Mouse (Mus musculus) intestine, embryonic 14.5 days (tissue): ENCODE measurements around the gene Ccdc141. TPM values are rescaled to one million over a fixed set of nuclear protein-coding genes. Genes with fewer than 3 reads are reported as not detected.

Source experiments
- ATAC-seq: fragments of 200-750 bp; cut with Nextera tagmentation; replicated peaks from 2 replicates; pipeline ENCODE4 v1.8.0; 2017; ENCODE audit warnings: low read depth, moderate number of reproducible peaks, moderate TSS enrichment, moderate library complexity; ENCODE audit not compliant: low FRiP score, low TSS enrichment
- DNase-seq: peaks from one replicate; pipeline ENCODE4 v3.0.0-alpha.2; 2018; ENCODE audit warnings: low spot score
- H3K27ac ChIP-seq: fragments of 300-500 bp; sonication (generic); 2 replicates; pipeline ENCODE4 v1.5.1; 2014; ENCODE audit warnings: low read depth, mild to moderate bottlenecking, control low read depth
- H3K27me3 ChIP-seq: fragments of 300-500 bp; sonication (generic); replicated peaks from 2 replicates; pipeline ENCODE4 v1.6.1; 2014; ENCODE audit warnings: low read length, control low read depth; ENCODE audit not compliant: control insufficient read depth, insufficient read depth
- H3K36me3 ChIP-seq: fragments of 300-500 bp; sonication (generic); 2 replicates; pipeline ENCODE4 v1.6.1; 2014; ENCODE audit warnings: low read length, control low read depth; ENCODE audit not compliant: control insufficient read depth, insufficient read depth
- H3K4me1 ChIP-seq: fragments of 300-500 bp; sonication (generic); replicated peaks from 2 replicates; pipeline ENCODE4 v1.6.1; 2014; ENCODE audit warnings: low read length, control low read depth, mixed read lengths; ENCODE audit not compliant: control insufficient read depth, insufficient read depth
- H3K4me2 ChIP-seq: fragments of 300-500 bp; sonication (generic); 2 replicates; pipeline ENCODE4 v1.6.1; 2014; ENCODE audit warnings: low read length
- H3K4me3 ChIP-seq: fragments of 300-500 bp; sonication (generic); 2 replicates; pipeline ENCODE4 v1.5.1; 2014; ENCODE audit warnings: low read depth, low read length, control low read depth, mixed read lengths
- H3K9ac ChIP-seq: fragments of 300-500 bp; sonication (generic); 2 replicates; pipeline ENCODE4 v1.6.1; 2014; ENCODE audit warnings: mild to moderate bottlenecking, low read length
- H3K9me3 ChIP-seq: fragments of 300-500 bp; sonication (generic); 2 replicates; pipeline ENCODE4 v1.6.1; 2016; ENCODE audit warnings: low read length, control low read depth; ENCODE audit not compliant: control insufficient read depth
- WGBS: fragments of 180-500 bp; shearing (Covaris S2); extraction: QIAGEN DNeasy Blood & Tissue Kit; methylation state at CpG from one replicate; pipeline ENCODE4 v1.1.7; 2014; 5-methylcytosine and 5-hydroxymethylcytosine counted together
- polyA plus RNA-seq: library from polyadenylated mRNA; unstranded; fragments of >200 nt; fragmentation: Nextera tagmentation; extraction: Ambion mirVana; gene quantifications from 2 replicates; pipeline ENCODE4 v1.2.1, GENCODE M21; 2014

The Ccdc141 gene
- polyA plus RNA-seq, 1 experiment from 2014 or later = 7.4 TPM

GRCm38 (mm10) chr2:77085313-77085712, 85.1 kb downstream of the Ccdc141 start:
- no peaks in the 10 kb centered on the region for H3K4me1 ChIP-seq
- H3K4me3 ChIP-seq = no peak overlapping the region
- no peaks in the 10 kb centered on the region for H3K9me3 ChIP-seq
- no peak overlapping the region for H3K9ac ChIP-seq
- no peak for ATAC-seq
- H3K4me2 ChIP-seq = no peak overlapping the region
- no peaks in the 10 kb centered on the region for H3K27me3 ChIP-seq
- H3K27ac ChIP-seq = no peak overlapping the region
- H3K36me3 ChIP-seq = no peaks in the 10 kb centered on the region
- DNase-seq = no peak

DNA sequence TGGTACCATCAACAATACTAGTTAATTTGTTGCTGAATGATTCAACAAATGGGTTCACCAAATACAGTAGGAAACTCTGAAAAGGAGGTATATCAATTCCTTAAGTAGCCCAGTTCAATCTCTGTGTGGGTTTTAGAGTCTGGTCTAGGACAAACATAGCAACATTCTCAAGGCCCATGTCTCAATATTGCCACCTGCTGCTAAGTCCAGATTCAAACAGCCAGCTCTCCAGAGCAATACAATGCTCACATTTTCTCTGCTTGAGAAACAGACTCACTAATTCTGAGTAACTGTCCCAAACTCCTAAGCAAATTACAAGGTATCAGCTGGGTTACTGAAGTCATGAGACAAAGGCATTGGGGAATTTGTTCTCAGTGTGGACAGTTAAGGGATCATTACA, 85.8 kb downstream of the Ccdc141 start:
- Histone ChIP-seq H3K4me2 (no peak overlapping the region), H3K9me3 (no peaks in the 10 kb centered on the region), H3K4me1 (no peaks in the 10 kb centered on the region), H3K36me3 (no peaks in the 10 kb centered on the region), H3K27ac (no peak overlapping the region), H3K9ac (no peak overlapping the region), H3K4me3 (no peak overlapping the region), H3K27me3 (no peaks in the 10 kb centered on the region)
- DNase-seq = no peak
- ATAC-seq = no peak

DNA sequence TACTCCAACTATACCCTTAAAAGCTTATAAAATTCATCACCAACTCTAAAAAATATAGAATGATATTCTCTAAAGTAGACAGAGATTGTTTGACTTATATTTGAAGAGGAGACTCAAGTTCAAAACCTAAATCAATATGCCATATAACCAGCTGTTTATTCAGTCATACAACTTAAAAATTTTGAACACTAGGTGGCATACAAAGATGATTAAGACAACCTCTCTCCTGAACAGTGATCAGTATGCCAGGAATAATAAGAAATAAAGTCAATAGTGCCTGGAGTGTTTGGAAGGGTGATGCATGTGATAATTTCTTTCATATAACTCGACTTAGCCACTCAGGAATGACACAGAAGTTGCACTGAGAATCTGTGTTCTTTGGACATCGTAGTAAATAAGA, 89.3 kb downstream of the Ccdc141 start:
- no peaks in the 10 kb centered on the region for H3K9me3 ChIP-seq

GRCm38 (mm10) chr2:77080657-77081056, 89.8 kb downstream of the Ccdc141 start:
- no peak overlapping the region for H3K27ac ChIP-seq
- no peak overlapping the region for H3K4me3 ChIP-seq
- no peaks in the 10 kb centered on the region for H3K27me3 ChIP-seq
- H3K4me1 ChIP-seq = no peaks in the 10 kb centered on the region
- ATAC-seq = no peak
- H3K36me3 ChIP-seq = no peaks in the 10 kb centered on the region
- no peak overlapping the region for H3K4me2 ChIP-seq
- no peak overlapping the region for H3K9ac ChIP-seq
- 92% methylated on average over 3 of the region's 3 CpGs for WGBS
- DNase-seq = no peak
- H3K9me3 ChIP-seq = no peaks in the 10 kb centered on the region

More for the DNA sequence above, 89.3 kb downstream of the Ccdc141 start:
- WGBS = 88% methylated on average over 2 of the region's 2 CpGs
- no peak overlapping the region for H3K4me2 ChIP-seq
- no peaks in the 10 kb centered on the region for H3K4me1 ChIP-seq
- ATAC-seq = no peak
- H3K9ac ChIP-seq = no peak overlapping the region
- H3K36me3 ChIP-seq = no peaks in the 10 kb centered on the region
- no peaks in the 10 kb centered on the region for H3K27me3 ChIP-seq
- H3K4me3 ChIP-seq = no peak overlapping the region
- H3K27ac ChIP-seq = no peak overlapping the region
- DNase-seq = no peak

- H3K4me2 ChIP-seq = no peak overlapping the region
- H3K9me3 ChIP-seq = no peaks in the 10 kb centered on the region
- ATAC-seq (no peak), DNase-seq (no peak)
- no peak overlapping the region for H3K4me3 ChIP-seq
- no peaks in the 10 kb centered on the region for H3K4me1 ChIP-seq
- 70% methylated on average over 4 of the region's 4 CpGs for whole genome bisulfite sequencing
- H3K9ac ChIP-seq = no peak overlapping the region
- no peak overlapping the region for H3K27ac ChIP-seq
- no peaks in the 10 kb centered on the region for H3K27me3 ChIP-seq
- no peaks in the 10 kb centered on the region for H3K36me3 ChIP-seq
Measured at GRCm38 (mm10) chr2:77078746-77079145, 91.7 kb downstream of the Ccdc141 start.

- DNase-seq = no peak
- no peak overlapping the region for H3K4me3 ChIP-seq
- no peaks in the 10 kb centered on the region for H3K27me3 ChIP-seq
- no peak overlapping the region for H3K27ac ChIP-seq
- no peak overlapping the region for H3K9ac ChIP-seq
- H3K4me1 ChIP-seq = no peaks in the 10 kb centered on the region
- 55% methylated on average over 6 of the region's 6 CpGs for WGBS
- H3K36me3 ChIP-seq = no peaks in the 10 kb centered on the region
- H3K4me2 ChIP-seq = no peak overlapping the region
- no peaks in the 10 kb centered on the region for H3K9me3 ChIP-seq
- ATAC-seq = no peak
Measured at GRCm38 (mm10) chr2:77074373-77074772, 96.1 kb downstream of the Ccdc141 start.

DNA sequence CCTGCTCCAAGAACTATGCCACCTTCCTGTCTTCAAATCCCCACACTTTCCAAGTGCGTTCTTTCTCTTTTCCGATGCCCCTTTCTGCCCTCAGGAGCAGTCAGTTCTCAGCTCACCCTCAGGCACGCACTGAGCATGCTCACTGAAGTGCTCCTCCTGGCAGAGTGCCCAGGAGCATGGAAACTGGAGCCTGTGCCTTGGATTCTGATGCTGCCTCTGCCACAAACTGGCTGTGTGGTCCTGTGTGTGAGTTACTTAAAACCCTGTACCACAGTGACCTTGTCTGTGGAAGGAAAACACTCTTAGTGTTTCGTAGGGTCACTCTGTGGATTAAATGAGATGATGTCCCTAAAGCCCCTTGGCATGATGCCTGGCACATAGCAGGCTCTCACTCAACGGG, 96.5 kb downstream of the Ccdc141 start:
- no peaks in the 10 kb centered on the region for H3K4me1 ChIP-seq
- no peaks in the 10 kb centered on the region for H3K27me3 ChIP-seq
- H3K9ac ChIP-seq = no peak overlapping the region
- no peak overlapping the region for H3K27ac ChIP-seq
- ATAC-seq (no peak), DNase-seq (no peak)
- no peak overlapping the region for H3K4me3 ChIP-seq
- no peaks in the 10 kb centered on the region for H3K36me3 ChIP-seq
- no peaks in the 10 kb centered on the region for H3K9me3 ChIP-seq
- WGBS = 75% methylated on average over 5 of the region's 5 CpGs
- H3K4me2 ChIP-seq = no peak overlapping the region

DNA sequence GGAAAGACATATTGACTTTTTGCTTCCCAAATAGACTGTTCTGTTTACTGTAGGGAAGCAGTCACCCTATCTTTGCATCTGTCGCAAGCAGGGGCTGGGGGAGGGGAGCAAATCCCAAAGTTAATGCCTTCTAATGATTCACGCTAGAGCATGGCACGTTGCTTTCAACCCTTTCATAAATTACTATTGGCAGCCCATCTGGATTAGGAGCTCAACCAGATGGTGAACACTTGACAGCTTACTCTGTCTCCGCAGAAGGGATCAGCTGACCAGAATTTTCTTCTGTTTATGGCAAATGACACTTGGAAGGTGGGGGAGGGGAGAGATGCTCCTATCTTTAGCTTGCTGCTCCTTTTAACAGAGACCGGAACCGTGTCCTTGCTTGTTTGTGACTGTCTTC, 105.1 kb downstream of the Ccdc141 start:
- ATAC-seq (no peak), DNase-seq (no peak)
- Histone ChIP-seq H3K9ac (no peak overlapping the region), H3K27me3 (no peaks in the 10 kb centered on the region), H3K9me3 (no peaks in the 10 kb centered on the region), H3K4me1 (no peaks in the 10 kb centered on the region), H3K27ac (no peak overlapping the region), H3K4me2 (no peak overlapping the region), H3K4me3 (no peak overlapping the region), H3K36me3 (no peaks in the 10 kb centered on the region)
- WGBS = 35% methylated on average over 6 of the region's 6 CpGs

DNA sequence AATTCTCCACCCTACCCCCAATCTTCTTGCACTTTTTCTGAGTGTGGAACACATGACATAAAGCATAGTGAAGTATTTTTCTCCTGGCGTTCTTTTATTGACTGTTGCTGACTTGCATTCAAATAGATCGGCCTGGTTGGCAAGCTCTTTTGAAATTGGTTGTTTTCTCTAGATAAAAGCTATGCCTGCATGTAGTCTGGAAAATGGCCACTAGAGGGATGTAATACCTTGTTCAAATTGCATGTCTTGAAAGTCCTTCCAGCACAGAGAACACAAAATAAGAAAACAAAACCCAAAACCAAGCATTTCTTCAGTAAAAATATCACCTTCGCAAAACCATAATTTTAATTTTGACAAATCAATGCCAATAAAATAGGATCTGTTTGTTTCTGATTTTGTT, 108.6 kb downstream of the Ccdc141 start:
- H3K4me2 ChIP-seq = no peak overlapping the region
- no peak overlapping the region for H3K4me3 ChIP-seq
- no peaks in the 10 kb centered on the region for H3K27me3 ChIP-seq
- DNase-seq = no peak
- H3K4me1 ChIP-seq = no peaks in the 10 kb centered on the region
- no peaks in the 10 kb centered on the region for H3K36me3 ChIP-seq
- 46% methylated on average over 3 of the region's 3 CpGs for WGBS
- no peak overlapping the region for H3K27ac ChIP-seq
- H3K9me3 ChIP-seq = no peaks in the 10 kb centered on the region
- no peak overlapping the region for H3K9ac ChIP-seq
- no peak for ATAC-seq
